Mouse (Mus musculus): Measurements from ENCODE around the gene Ptprg. TPM values are rescaled to one million over a fixed set of nuclear protein-coding genes. Genes with fewer than 3 reads are reported as not detected.

Gene Ptprg
- polyA plus RNA-seq, 1 experiment from 2014 or later: 16.4 TPM

DNA sequence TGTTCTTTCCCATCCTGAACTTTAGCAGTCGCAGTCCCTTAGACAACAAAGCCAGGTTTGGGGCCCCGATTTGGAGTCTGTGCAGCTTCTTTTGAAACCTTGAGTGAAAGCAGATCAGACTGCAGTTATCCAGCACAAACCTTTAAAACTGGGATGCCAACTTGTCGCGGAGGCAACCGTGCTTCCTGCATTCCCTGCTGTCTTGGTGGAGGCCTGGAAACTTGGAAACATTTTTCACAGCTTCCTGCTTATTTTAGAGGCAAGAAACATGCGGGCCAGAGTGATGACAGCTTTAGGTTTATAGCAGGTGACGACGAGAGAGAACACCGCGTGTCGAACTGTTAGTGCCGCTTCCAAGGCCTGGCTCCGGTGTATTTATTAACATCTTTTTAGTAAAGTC is 342.2 kb downstream of the Ptprg start:
- WGBS: 27% methylated on average over 13 of the region's 13 CpGs
- Histone ChIP-seq H3K9ac (no peak overlapping the region), H3K27ac (no peak overlapping the region), H3K4me1 (replicated peaks) (peaks cover 5% of the 10 kb centered on the region; the same call in 1 of the 2 replicates), H3K4me3 (no peak overlapping the region), H3K9me3 (replicated peaks) (no peaks in the 10 kb centered on the region), H3K27me3 (no peaks in the 10 kb centered on the region), H3K36me3 (no peaks in the 10 kb centered on the region), H3K4me2 (no peak overlapping the region)
- no peak for ATAC-seq (replicated peaks; ENCODE audit: insufficient number of reproducible peaks, insufficient read depth, low FRiP score, low read depth)

DNA sequence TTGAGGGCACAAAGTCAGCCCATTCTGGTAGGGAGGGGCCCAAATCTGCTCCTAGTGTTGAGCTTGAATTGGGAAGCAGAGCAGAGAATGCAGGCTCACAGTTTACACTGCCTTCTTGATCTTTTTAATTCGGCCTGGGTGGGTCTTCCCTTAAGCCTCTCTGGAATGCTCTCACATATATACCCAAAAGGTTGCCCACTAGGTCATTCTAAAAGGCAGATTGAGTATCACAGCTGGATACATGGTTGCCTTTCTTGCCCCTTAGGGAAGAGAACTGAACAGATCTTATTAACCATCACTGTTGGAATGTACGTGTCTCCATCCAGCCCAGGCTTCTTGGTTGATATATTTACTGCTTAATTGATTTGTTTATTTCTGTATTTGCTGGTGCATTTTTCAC is 349.5 kb downstream of the Ptprg start:
- H3K27me3 ChIP-seq: no peaks in the 10 kb centered on the region
- no peak for ATAC-seq (replicated peaks; ENCODE audit: insufficient number of reproducible peaks, insufficient read depth, low FRiP score, low read depth)
- H3K9me3 ChIP-seq (replicated peaks): no peaks in the 10 kb centered on the region
- WGBS: 60% methylated on average over 2 of the region's 2 CpGs
- H3K4me1 ChIP-seq (replicated peaks): no peaks in the 10 kb centered on the region
- no peak overlapping the region for H3K4me2 ChIP-seq
- no peak overlapping the region for H3K27ac ChIP-seq
- no peaks in the 10 kb centered on the region for H3K36me3 ChIP-seq
- no peak overlapping the region for H3K9ac ChIP-seq
- no peak overlapping the region for H3K4me3 ChIP-seq

DNA sequence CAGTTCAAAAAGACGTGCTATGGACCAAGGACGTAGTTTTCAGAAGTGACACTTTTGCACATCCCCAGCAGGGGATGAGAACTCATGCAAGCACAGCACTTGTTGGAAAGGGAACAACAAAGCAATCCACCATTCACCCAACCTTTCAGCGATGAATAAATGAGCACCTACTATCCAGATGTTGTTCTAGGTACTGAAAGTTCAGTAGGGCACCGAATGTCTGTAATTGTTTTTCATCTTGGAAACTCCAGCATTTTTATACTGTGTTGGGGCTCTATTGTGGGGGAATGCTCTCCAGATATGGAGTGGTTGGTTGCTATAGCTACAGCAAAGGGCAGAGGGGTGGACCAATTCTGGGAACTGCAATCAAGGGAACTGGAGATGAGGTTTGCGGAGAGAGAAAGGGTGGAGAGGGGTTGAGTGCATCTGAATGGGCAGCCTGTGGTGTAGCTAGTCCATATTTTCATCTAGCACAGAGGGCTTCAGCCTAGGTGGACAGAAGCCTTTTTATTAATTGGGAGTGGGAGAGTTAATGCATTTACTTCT is 352.9 kb downstream of the Ptprg start:
- Histone ChIP-seq H3K9me3 (replicated peaks) (no peaks in the 10 kb centered on the region), H3K4me2 (no peak overlapping the region), H3K4me1 (replicated peaks) (no peaks in the 10 kb centered on the region), H3K27me3 (no peaks in the 10 kb centered on the region), H3K27ac (no peak overlapping the region), H3K36me3 (no peaks in the 10 kb centered on the region), H3K4me3 (no peak overlapping the region), H3K9ac (no peak overlapping the region)
- ATAC-seq (replicated peaks; ENCODE audit: insufficient number of reproducible peaks, insufficient read depth, low FRiP score, low read depth): no peak
- WGBS: 78% methylated on average over 5 of the region's 5 CpGs

DNA sequence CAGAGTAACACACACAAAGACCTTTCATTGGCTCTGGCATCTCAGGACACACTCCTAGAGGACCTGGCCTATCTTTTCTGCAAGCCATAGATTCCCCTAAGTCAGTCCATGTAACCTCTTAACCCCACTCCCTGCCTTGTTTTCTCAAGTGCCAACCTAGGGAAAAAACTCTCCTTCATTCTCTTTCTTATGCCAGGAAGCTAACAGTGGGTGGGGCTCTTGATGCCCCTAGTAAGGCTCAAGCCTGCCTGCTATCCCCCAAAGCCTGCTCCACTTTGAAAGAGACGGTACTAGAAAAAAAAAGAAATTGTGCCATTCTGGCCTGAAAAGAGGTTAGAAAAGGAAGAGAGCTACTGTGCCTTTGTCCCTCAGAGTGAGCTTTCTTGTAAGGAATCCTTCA is 358.9 kb downstream of the Ptprg start:
- no peaks in the 10 kb centered on the region for H3K36me3 ChIP-seq
- WGBS: 89% methylated on average over 1 of the region's 1 CpGs
- H3K27ac ChIP-seq: no peak overlapping the region
- no peak overlapping the region for H3K4me3 ChIP-seq
- no peak overlapping the region for H3K4me2 ChIP-seq
- no peak for ATAC-seq (replicated peaks; ENCODE audit: insufficient number of reproducible peaks, insufficient read depth, low FRiP score, low read depth)
- H3K4me1 ChIP-seq (replicated peaks): no peaks in the 10 kb centered on the region
- no peak overlapping the region for H3K9ac ChIP-seq
- no peaks in the 10 kb centered on the region for H3K9me3 ChIP-seq (replicated peaks)
- H3K27me3 ChIP-seq: no peaks in the 10 kb centered on the region

DNA sequence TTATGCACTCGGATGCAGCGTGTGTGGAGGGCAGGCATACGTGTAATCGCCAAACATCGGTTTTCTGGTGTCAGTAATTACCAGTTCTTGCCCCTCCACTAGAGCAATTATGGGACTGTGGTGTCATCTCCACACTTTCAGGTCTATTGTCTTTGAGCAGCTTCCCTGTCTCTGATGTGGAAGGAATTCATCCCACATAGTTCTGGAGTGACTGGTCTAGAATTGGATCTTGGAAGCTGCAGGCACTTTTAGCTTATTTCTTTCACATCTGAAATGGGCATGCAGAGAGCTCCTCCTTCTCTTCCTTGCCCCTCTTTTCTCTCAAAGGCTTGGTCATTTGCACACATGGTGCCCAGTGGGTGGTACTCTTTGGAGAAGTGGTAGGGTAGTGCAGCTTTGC is 363.9 kb downstream of the Ptprg start:
- H3K36me3 ChIP-seq: no peaks in the 10 kb centered on the region
- H3K9me3 ChIP-seq (replicated peaks): no peaks in the 10 kb centered on the region
- ATAC-seq (replicated peaks; ENCODE audit: insufficient number of reproducible peaks, insufficient read depth, low FRiP score, low read depth): no peak
- 93% methylated on average over 5 of the region's 5 CpGs for WGBS
- H3K27ac ChIP-seq: no peak overlapping the region
- no peaks in the 10 kb centered on the region for H3K27me3 ChIP-seq
- no peak overlapping the region for H3K4me2 ChIP-seq
- H3K4me3 ChIP-seq: no peak overlapping the region
- no peak overlapping the region for H3K9ac ChIP-seq
- no peaks in the 10 kb centered on the region for H3K4me1 ChIP-seq (replicated peaks)

DNA sequence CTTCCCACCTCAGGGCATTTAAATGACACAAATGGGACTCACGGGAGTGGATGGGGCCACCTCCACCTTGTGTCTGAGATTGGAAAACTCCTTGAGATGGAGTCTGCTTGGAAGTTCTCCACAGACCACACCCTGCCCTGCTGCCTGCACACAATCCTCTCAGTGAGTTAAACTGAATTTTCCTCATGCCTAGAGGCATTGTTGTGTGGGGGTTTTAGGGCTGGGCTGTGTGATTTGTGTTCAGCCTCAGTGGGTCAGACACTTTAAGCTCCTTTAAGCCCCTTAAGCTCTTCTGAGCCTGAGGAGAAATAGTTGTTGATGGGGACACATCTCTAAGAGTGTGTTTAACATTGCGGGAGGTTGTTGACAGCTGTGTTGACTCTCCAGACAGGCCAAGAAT is 375.2 kb downstream of the Ptprg start:
- Histone ChIP-seq H3K9ac (no peak overlapping the region), H3K4me2 (no peak overlapping the region), H3K27me3 (no peaks in the 10 kb centered on the region), H3K4me3 (no peak overlapping the region), H3K36me3 (no peaks in the 10 kb centered on the region), H3K9me3 (replicated peaks) (no peaks in the 10 kb centered on the region), H3K27ac (no peak overlapping the region), H3K4me1 (replicated peaks) (peaks cover 3% of the 10 kb centered on the region; the same call in 1 of the 2 replicates)
- ATAC-seq (replicated peaks; ENCODE audit: insufficient number of reproducible peaks, insufficient read depth, low FRiP score, low read depth): no peak
- 67% methylated on average over 2 of the region's 2 CpGs for WGBS

DNA sequence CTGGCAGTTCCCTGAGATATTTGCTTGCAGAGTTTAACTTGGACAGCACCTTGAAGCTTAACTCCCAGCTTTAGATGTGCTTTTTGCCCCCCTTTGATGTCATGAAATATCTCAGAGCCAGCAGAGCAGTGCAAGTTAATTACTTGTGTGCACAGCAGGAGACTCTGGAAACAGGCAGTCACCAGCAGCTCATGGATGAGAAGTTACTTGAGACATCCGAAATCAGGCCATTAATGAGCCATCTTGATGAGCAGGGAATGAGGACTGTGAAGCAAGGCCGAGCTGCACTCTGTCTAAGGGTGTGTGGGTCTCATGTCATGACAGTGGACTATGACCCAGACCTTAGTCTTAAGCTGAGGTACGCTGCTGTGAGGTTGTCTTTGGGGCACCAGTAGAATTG is 379.2 kb downstream of the Ptprg start:
- WGBS: 83% methylated on average over 3 of the region's 3 CpGs
- Histone ChIP-seq H3K36me3 (no peaks in the 10 kb centered on the region), H3K9me3 (replicated peaks) (no peaks in the 10 kb centered on the region), H3K4me2 (no peak overlapping the region), H3K9ac (no peak overlapping the region), H3K27me3 (no peaks in the 10 kb centered on the region), H3K27ac (no peak overlapping the region), H3K4me3 (no peak overlapping the region), H3K4me1 (replicated peaks) (peaks cover 3% of the 10 kb centered on the region; the same call in 1 of the 2 replicates)
- ATAC-seq (replicated peaks; ENCODE audit: insufficient number of reproducible peaks, insufficient read depth, low FRiP score, low read depth): no peak

DNA sequence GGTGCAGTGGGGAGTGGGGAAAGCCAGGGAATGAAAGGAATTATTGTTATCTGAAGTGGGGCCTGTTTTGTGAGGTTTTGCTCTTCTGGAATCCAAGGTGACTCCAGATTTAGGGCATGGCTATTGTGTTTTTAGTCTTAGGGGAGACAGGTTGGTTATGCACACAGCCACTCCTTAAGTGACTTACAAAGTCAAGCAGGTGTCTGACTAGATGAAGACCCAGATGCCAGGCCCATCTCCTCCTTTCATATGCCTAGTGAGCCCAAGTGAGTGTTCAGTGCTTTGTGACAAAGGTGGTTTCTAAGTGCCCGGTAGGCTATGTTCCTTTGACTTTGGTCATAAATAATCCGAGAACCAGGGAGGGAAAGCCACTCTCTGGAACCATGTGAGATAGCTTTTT is 381.2 kb downstream of the Ptprg start:
- Histone ChIP-seq H3K9ac (no peak overlapping the region), H3K9me3 (replicated peaks) (no peaks in the 10 kb centered on the region), H3K36me3 (no peaks in the 10 kb centered on the region), H3K27ac (no peak overlapping the region), H3K4me2 (no peak overlapping the region), H3K4me3 (no peak overlapping the region), H3K4me1 (replicated peaks) (peaks cover 3% of the 10 kb centered on the region; the same call in 1 of the 2 replicates), H3K27me3 (no peaks in the 10 kb centered on the region)
- 68% methylated on average over 2 of the region's 2 CpGs for WGBS
- ATAC-seq (replicated peaks; ENCODE audit: insufficient number of reproducible peaks, insufficient read depth, low FRiP score, low read depth): no peak

DNA sequence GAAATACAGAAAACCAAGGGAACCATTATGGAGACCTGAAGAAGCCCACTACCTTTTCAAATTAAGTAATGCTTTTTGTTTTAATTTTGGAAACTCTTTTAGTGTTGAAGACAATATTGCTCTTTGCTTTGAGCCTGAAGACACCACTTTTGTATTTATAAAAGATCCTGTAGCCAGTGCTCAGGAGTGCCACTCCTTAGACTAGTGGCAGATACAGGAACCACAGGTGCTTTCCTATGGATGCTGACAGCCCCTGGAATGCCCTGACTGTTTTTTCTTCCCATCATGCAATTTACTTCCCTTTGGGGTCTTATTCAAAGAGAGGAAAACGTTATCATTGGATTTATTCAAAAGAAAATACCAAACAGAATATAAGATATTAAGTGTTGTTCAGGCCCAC is 381.9 kb downstream of the Ptprg start:
- ATAC-seq (replicated peaks; ENCODE audit: insufficient number of reproducible peaks, insufficient read depth, low FRiP score, low read depth): no peak

DNA sequence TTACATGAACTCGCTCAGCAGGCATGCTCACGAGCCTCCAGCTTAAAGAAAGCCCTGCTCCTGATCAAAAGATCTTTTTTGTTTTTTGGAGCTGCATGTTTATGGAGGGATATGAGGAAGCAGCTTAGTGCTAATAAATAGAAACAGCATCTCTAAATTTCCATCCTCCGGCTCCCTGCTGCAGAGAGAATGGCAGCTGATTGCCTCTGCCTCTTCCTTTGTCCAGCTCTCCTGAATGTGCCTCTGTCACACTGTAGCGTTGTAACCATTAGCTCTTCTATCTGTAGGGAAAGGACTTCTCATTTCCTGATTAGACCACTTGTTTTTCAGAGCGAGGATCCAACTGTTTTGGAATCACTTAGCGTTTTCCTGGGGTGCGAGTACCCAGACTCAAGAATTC is 382.4 kb downstream of the Ptprg start:
- Histone ChIP-seq H3K9ac (no peak overlapping the region), H3K4me1 (replicated peaks) (peaks cover 3% of the 10 kb centered on the region; the same call in 1 of the 2 replicates), H3K9me3 (replicated peaks) (no peaks in the 10 kb centered on the region), H3K27me3 (no peaks in the 10 kb centered on the region), H3K4me2 (no peak overlapping the region), H3K4me3 (no peak overlapping the region), H3K27ac (no peak overlapping the region), H3K36me3 (no peaks in the 10 kb centered on the region)
- ATAC-seq (replicated peaks; ENCODE audit: insufficient number of reproducible peaks, insufficient read depth, low FRiP score, low read depth): no peak
- 83% methylated on average over 7 of the region's 7 CpGs for WGBS

More for the DNA sequence above, 381.9 kb downstream of the Ptprg start:
- no peaks in the 10 kb centered on the region for H3K9me3 ChIP-seq (replicated peaks)
- no peaks in the 10 kb centered on the region for H3K27me3 ChIP-seq
- 60% methylated on average over 1 of the region's 1 CpGs for WGBS
- peaks cover 3% of the 10 kb centered on the region; the same call in 1 of the 2 replicates for H3K4me1 ChIP-seq (replicated peaks)
- H3K36me3 ChIP-seq: no peaks in the 10 kb centered on the region
- no peak overlapping the region for H3K27ac ChIP-seq
- H3K4me2 ChIP-seq: no peak overlapping the region
- no peak overlapping the region for H3K9ac ChIP-seq
- H3K4me3 ChIP-seq: no peak overlapping the region

DNA sequence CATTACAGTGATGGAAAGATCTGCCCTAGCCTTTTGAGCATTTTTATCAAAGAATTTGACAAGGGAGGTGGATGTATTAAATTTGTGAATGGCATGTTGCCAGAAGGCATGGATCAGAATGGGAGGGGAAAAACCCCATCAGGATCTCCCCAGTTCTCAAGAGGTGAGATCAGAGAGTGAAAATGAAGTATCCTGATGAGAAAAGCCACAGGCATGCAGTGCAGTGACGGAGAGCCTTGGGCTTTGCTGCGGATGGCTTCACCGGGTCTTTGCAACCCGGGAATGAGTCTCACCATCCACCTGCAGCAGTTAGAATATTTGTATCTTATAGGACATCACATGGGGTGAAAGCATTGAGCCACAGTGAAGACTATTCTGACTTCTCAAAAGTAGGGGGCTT is 385.6 kb downstream of the Ptprg start:
- 86% methylated on average over 4 of the region's 4 CpGs for WGBS
- Histone ChIP-seq H3K4me1 (replicated peaks) (no peaks in the 10 kb centered on the region), H3K27me3 (no peaks in the 10 kb centered on the region), H3K9ac (no peak overlapping the region), H3K4me2 (no peak overlapping the region), H3K27ac (no peak overlapping the region), H3K36me3 (no peaks in the 10 kb centered on the region), H3K9me3 (replicated peaks) (no peaks in the 10 kb centered on the region), H3K4me3 (no peak overlapping the region)
- no peak for ATAC-seq (replicated peaks; ENCODE audit: insufficient number of reproducible peaks, insufficient read depth, low FRiP score, low read depth)

DNA sequence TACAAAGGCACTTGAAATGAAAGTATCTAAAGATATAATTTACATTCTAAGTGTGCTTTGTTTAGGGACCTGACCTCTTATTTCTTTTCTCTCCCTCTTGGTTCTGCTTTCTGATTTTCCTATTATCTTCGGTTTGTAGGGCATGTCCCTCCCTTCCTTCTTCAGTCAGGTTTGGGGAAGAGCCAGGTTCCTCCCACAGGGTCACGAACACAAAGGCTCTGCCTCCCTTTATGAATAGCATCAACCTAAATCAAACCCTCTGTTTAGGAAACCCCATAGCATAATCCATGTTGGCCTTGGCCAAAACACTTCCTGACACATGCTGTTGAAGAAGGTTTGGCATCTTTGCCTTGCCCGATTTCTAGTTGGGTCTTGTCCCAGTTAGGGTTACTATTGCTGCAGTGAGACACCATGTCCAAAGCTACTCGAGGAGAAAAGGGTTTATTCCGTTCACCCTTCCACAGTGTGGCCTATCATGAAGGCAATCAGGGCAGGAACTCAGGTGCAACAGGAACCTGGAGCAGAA is 388.7 kb downstream of the Ptprg start:
- 73% methylated on average over 5 of the region's 5 CpGs for WGBS
- no peaks in the 10 kb centered on the region for H3K4me1 ChIP-seq (replicated peaks)
- no peak overlapping the region for H3K4me2 ChIP-seq
- no peaks in the 10 kb centered on the region for H3K9me3 ChIP-seq (replicated peaks)
- no peak overlapping the region for H3K4me3 ChIP-seq
- H3K9ac ChIP-seq: no peak overlapping the region
- no peaks in the 10 kb centered on the region for H3K36me3 ChIP-seq
- H3K27ac ChIP-seq: no peak overlapping the region
- ATAC-seq (replicated peaks; ENCODE audit: insufficient number of reproducible peaks, insufficient read depth, low FRiP score, low read depth): no peak
- H3K27me3 ChIP-seq: no peaks in the 10 kb centered on the region

Data from heart, embryonic 15.5 days (tissue).